Mouse (Mus musculus): ENCODE results near the gene Sema3c.
A peak's percentile ranks its signal among the peaks of the same experiment; 100 is the strongest.
"Not testable (repeated sequence)": the region's sequence is repeated elsewhere in the genome, so short reads cannot be mapped to it uniquely, and the experiment has no call there.

Gene Sema3c

DNA sequence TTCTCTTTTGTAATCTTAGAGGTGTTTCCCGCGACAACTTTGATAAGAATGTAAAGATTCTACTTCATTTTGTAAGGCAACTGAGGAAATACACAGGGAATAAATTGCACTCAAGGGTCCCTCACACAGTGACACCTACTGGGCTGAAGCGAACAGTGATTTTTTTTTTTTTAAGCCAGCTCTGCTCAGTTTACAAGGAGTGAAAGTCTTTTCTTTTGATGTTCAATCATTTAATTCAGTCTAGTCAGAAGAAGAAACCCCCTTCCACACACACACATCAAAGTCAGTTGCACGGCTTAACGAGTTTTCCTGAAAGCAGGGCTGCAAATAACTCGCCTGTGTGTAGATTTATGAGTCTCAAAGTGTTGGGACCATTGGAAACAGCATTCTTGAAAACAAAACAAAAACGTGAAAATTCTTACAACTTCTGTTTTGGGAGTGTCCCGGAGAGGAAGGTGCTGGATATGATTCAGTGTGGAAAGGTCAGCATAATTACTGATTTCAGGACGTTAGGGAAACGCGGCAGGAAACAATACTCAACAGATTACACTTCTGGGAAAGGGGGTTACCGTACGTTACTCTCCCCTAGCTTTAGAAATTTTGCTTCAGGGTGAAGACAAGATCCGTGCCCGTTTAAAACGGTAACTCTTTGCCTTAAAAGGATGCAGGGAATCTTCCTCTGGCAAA lies at the start of gene Sema3c:
Gene Sema3c (plus strand): TSS at position 588 of the 687 bp plus-strand sequence.
- DNase-seq (ENCODE audit: low spot score in 2 of 2), result no peak

GRCm38 (mm10) chr5:17531165-17531564 lies 42.9 kb upstream of the Sema3c start:
- DNase-seq (ENCODE audit: low spot score in 2 of 2), result not testable (repeated sequence)

DNA sequence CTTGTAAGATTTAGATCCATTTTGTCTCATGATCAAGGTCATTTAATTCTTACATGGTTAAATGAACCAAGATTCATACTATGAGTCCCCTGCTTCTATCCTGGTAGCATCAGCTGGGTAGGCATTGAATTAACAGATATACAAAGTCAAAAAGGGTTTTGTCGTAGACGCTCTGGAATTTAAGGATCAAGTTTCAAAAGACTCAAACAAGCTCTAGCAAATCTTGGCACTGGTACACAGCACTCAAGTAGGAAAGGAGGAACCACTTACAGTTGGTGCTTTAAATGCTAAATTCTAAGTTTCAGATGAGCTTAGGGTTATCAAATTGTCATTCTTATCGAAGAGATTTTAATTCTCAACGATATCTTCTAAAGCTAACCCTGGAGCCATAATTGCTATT lies 30.9 kb upstream of the Sema3c start:
- no peak for DNase-seq (ENCODE audit: low spot score in 2 of 2)

DNA sequence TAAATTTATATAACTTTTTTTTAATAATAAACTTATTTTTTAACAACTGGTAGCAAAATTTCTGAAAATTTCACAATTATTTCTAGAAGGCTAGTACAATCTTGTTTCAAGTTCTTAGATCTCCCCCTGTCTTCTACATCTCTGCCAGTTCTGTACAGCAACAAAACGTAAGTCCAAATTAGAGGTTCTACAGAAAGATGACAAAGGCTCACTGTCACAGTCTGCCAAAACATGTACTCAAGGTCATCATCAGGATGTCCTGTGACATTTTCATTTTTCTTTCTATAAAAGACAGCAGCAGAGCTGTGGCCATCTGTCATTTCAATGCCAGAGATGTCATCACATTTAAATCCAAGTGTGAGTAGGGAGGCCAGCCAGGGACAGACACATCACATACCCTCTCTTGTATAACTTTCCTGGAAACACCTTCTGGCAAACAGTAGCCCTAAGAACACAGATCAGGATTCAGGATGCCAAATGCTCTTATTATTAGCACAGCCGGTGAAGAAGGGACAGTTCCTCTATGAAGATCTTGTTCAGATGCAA lies 29.1 kb upstream of the Sema3c start:
- no peak for DNase-seq (ENCODE audit: low spot score in 2 of 2)

- DNase-seq (ENCODE audit: low spot score in 2 of 2), result no peak
Measured at GRCm38 (mm10) chr5:17551693-17552092, 22.4 kb upstream of the Sema3c start.

DNA sequence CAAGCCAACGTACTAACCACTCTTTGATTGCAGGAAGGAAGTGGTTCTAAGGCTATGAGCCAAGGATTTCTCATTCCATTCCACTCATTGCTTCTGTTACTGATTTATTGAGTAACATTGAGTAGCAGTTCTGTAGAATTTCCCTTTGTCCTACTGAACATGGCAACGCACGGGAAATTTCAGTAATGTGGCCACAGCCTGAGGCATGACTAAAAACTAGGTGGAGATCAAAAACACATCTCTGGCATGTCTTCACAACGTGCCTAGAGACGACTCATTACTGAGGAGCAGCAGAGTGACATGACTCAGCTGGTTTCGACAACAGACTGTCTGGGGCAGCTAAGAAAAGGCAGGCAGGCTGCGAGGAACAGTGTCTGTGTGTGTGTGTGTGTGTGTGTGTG lies 18.0 kb upstream of the Sema3c start:
- DNase-seq (ENCODE audit: low spot score in 2 of 2), result no peak

DNA sequence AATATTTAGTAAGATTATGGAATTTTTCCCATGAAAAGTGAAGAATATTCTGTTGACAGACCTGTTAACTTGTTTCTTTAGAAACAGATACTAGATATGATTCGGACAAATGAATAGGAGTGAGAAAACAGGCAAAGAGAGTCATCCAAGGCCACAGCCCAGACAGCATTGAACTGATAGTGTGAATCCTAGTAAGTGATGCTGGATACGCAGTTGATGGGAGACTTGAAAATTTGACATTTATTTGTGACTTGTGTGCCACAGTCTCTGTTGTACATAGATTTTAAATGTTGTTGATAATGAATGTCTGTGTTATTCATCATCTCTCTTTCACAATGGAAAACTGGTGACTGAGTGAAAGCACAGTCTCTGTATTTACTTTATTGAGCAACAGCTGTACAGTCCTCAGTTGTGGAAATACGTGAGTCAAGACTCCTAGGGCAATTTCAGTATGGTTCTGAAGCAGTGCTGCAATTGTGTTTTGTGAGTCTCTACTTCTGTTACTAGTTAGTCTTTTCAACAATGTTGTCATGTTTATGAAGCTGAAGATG lies 17.3 kb upstream of the Sema3c start:
- DNase-seq (ENCODE audit: low spot score in 2 of 2), result no peak

- DNase-seq (ENCODE audit: low spot score in 2 of 2), result no peak
Measured at GRCm38 (mm10) chr5:17571571-17571970, 2.5 kb upstream of the Sema3c start.

- peak; percentile 10 to 12 for DNase-seq (ENCODE audit: low spot score in 2 of 2)
Measured at GRCm38 (mm10) chr5:17574413-17575182, 517 bp downstream of the Sema3c start.

- no peak for DNase-seq (ENCODE audit: low spot score in 2 of 2)
Measured at GRCm38 (mm10) chr5:17575183-17575495, 1.1 kb downstream of the Sema3c start.

DNA sequence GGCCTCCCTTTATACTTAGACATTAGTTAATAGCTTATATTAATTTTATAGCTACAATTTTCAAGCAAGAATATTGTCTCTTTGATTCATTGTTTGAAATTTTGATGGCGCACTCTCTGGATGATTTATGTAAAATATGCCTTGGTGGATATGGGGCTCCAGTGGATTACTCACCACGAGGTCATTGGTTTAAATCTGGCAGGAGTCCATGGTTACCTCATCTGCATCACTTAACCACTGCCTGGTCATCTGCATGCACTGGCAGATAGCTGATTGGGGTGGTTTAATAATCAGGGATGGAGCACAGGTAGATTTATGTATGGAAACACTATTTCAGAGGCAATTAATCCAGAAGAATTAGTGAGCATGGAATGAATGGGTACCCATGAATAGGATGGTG lies 2.0 kb downstream of the Sema3c start:
- no peak for DNase-seq (ENCODE audit: low spot score in 2 of 2)

- DNase-seq (ENCODE audit: low spot score in 2 of 2), result no peak
Measured at GRCm38 (mm10) chr5:17582047-17582515, 8.0 kb downstream of the Sema3c start.

- DNase-seq (ENCODE audit: low spot score in 2 of 2), result no peak
Measured at GRCm38 (mm10) chr5:17584299-17584945, 10.3 kb downstream of the Sema3c start.

GRCm38 (mm10) chr5:17586518-17587210 lies 12.6 kb downstream of the Sema3c start:
- DNase-seq (ENCODE audit: low spot score in 2 of 2), result no peak

GRCm38 (mm10) chr5:17591908-17592307 lies 17.8 kb downstream of the Sema3c start:
- no peak for DNase-seq (ENCODE audit: low spot score in 2 of 2)

DNA sequence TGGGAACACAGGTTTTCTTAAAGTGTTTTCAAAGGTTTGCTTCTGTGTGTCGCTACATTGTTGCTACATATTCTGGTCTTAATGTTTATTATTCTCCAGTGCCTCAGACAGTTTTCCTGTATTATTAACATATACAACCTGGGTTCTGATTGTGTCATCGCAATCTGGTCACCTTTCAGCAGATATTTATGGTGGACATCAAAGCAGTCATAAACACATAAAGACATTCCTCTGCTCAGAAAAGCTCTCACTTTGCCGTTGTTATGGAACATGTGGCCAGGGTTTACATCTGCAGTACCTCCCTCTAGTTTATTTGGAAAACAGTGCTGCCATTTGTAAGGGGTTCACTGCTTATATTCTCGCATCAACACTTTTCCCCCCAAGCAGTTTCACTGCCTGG lies 27.6 kb downstream of the Sema3c start:
- DNase-seq (ENCODE audit: low spot score in 2 of 2), result no peak

DNA sequence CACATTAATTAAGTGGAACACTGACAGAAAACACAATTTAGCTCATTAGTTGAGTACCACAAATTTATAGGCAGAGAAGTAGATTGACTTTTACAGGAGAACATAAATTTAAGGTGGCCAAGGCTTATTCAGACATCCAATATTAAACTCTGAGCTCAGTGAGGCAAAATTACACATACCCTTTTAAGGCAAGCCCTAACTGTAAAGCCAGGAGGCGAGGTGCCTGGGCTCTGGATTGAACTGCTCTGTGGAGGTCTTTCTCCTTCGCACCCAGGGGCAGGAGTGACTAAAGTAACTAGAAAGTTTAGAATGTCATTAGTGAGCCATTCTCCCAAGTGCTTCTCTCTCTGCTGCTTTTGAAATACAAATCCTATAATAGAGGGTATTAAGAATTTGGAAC lies 46.5 kb downstream of the Sema3c start:
- no peak for DNase-seq (ENCODE audit: low spot score in 2 of 2)

DNA sequence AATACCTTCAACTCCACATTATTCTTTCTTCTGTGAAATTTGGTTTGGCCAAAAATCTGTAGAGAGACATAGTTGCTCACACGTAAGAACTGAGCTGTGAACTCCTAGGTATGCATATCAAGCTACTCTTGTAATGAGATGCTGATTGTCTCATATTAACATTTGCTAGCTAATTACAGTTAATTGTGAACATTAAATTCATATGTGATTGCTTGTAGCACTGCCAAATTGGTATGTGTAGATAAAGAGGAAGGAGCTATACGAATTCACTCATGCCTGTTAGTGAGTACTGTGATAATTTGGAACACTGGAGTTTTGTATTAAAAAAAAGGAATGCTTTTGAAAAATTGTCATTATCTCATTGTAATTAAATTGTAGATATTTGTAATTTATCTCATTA lies 48.5 kb downstream of the Sema3c start:
- no peak for DNase-seq (ENCODE audit: low spot score in 2 of 2)

DNA sequence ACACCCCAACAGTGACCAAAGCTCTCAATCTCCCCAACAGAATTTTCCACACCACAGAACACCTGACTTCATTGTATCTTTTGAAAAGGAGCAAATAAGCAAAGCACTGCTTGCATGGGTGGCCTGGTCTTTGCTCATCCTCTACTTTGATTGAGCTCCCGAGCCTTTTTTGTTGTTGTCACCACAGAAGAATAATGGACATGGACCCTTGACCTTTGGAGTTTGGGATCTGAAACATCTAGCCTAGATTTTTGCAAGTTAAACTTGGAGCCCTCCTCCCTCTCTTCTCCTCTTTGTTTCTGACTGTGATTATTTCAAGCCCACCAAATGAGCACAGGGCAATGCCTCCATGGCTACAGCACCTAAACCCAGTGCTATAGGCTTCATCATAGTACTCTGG lies 54.5 kb downstream of the Sema3c start:
- DNase-seq (ENCODE audit: low spot score in 2 of 2), result no peak

GRCm38 (mm10) chr5:17629599-17629998 lies 55.5 kb downstream of the Sema3c start:
- no peak for DNase-seq (ENCODE audit: low spot score in 2 of 2)

DNA sequence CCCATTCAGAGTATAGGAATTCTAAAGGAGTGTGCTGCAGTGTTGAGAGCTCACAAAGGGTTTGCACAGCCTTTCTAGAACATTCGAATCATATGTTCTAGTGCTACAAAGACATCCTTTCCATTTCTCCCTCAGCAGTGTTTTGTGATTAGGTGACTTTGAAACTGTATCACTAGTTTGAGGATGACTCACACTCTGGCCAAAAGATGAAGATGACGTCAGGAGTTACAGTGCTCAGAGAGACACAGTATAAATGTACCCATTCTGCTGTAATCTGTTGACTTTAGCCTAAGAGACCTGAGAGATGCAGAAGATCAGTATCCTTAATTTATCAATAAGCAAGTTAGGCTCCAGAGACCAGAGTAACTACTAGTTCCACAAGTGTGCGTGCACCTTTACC lies 65.4 kb downstream of the Sema3c start:
- DNase-seq (ENCODE audit: low spot score in 2 of 2), result no peak
